Mouse (Mus musculus): ENCODE measurements around the gene Tmem210. TPM values are rescaled to one million over a fixed set of nuclear protein-coding genes. Genes with fewer than 3 reads are reported as not detected.
A peak's percentile ranks its signal among the peaks of the same experiment; 100 is the strongest.

Gene Tmem210
- total and polyA plus RNA-seq, 3 experiments = not detected

GRCm38 (mm10) chr2:25286314-25286713 lies 1.6 kb upstream of the Tmem210 start:
- Histone ChIP-seq H3K9ac (ENCODE audit: control insufficient read depth, low read depth, low read length, poor library complexity, severe bottlenecking) (no peak overlapping the region), H3K27me3 (ENCODE audit: control insufficient read depth in 1 of 2, insufficient read depth in 2 of 2, low read length in 2 of 2) (no peaks in the 10 kb centered on the region), H3K4me3 (ENCODE audit: control insufficient read depth in 1 of 2, insufficient read depth in 1 of 2, low read depth in 2 of 2, low read length in 2 of 2) (no peak overlapping the region), H3K36me3 (ENCODE audit: control insufficient read depth in 1 of 2, insufficient read depth in 2 of 2, low read length in 2 of 2) (peaks cover 0 to 11% of the 10 kb centered on the region in 2 experiments; a peak in 2 of 4 replicates), H3K27ac (ENCODE audit: control insufficient read depth, low read depth, low read length) (peak overlapping the region; percentile 50), H3K4me1 (ENCODE audit: control insufficient read depth in 1 of 2, insufficient read depth in 2 of 2, low read length in 2 of 2) (peaks cover 7 to 35% of the 10 kb centered on the region in 2 experiments), H3K9me3 (replicated peaks; ENCODE audit: insufficient read depth, low read length) (no peaks in the 10 kb centered on the region), H3K79me2 (ENCODE audit: control insufficient read depth, insufficient read depth, low read length, poor library complexity) (no peaks in the 10 kb centered on the region)
- peak; percentile 55 for DNase-seq (ENCODE audit: low read depth, low spot score)
- TF ChIP-seq MEF2A (IDR thresholded peaks at IDR 0.05; ENCODE audit: extremely low read depth, insufficient replicate concordance, low read depth, low read length, poor library complexity, severe bottlenecking) (no peak), SIN3A (IDR thresholded peaks at IDR 0.05; ENCODE audit: low read length) (peak; percentile 28; the same call in 1 of the 2 replicates), EP300 (IDR thresholded peaks at IDR 0.05; ENCODE audit: low read depth in 1 of 2, low read length in 2 of 2) (peak in 1 of 2 experiments; percentile 27; a peak in 1 of 4 replicates)

DNA sequence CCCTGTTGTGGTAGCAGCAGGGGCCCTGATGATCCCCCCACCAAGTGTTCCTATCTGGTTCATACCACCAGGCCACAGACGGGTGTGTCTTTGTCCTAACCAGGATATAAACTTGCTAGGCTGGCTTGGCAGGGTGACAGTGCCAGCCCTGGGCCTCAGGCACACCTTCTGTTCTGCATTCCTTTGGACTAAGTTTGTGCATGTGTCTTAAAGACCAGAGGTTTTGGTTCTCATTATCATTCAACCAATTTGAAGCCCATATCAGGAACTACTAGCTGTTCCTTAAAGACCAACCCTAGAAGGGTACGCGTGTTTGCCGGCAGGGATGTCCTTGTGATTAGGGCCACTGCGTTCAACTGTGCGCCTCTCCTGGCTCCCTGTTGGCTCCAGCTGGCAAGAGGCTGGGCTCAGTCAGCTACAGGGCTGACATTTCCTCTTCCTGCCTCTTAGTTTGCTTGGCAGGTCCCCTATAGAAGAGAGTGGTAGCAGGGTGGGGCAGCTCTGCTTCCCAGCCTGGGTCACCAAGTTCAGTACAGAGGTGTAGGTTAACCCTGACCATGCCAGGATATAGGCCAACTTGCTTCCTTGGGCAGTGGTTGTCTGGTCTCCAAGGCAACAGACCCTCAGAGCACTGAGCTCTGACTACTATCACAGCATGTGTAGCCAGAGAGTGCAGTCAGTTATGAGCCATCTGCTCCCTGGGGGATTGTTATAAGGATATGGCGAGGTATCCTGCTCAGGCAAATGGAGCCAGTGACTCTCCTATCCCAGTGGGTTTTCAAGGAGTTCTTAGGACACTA lies 908 bp upstream of the Tmem210 start:
- H3K27ac ChIP-seq (ENCODE audit: control insufficient read depth, low read depth, low read length) = peak overlapping the region; percentile 50
- no peak overlapping the region for H3K9ac ChIP-seq (ENCODE audit: control insufficient read depth, low read depth, low read length, poor library complexity, severe bottlenecking)
- H3K79me2 ChIP-seq (ENCODE audit: control insufficient read depth, insufficient read depth, low read length, poor library complexity) = no peaks in the 10 kb centered on the region
- no peaks in the 10 kb centered on the region for H3K9me3 ChIP-seq (replicated peaks; ENCODE audit: insufficient read depth, low read length)
- DNase-seq (ENCODE audit: low read depth, low spot score) = peak; percentile 77
- no peaks in the 10 kb centered on the region for H3K27me3 ChIP-seq (ENCODE audit: control insufficient read depth in 1 of 2, insufficient read depth in 2 of 2, low read length in 2 of 2)
- H3K4me1 ChIP-seq (ENCODE audit: control insufficient read depth in 1 of 2, insufficient read depth in 2 of 2, low read length in 2 of 2) = peaks cover 7 to 35% of the 10 kb centered on the region in 2 experiments
- peaks cover 0 to 11% of the 10 kb centered on the region in 2 experiments; a peak in 2 of 4 replicates for H3K36me3 ChIP-seq (ENCODE audit: control insufficient read depth in 1 of 2, insufficient read depth in 2 of 2, low read length in 2 of 2)
- TF ChIP-seq MYC (IDR thresholded peaks at IDR 0.05; ENCODE audit: low read depth, low read length) (0 out of 2 replicates have a peak, but pooled peaks have one; percentile 31), ZC3H11A (IDR thresholded peaks at IDR 0.05; ENCODE audit: low read depth, low read length) (no peak), ELF1 (IDR thresholded peaks at IDR 0.05; ENCODE audit: low read depth, low read length) (no peak), BHLHE40 (IDR thresholded peaks at IDR 0.05; ENCODE audit: borderline replicate concordance, low read depth, low read length) (peak; percentile 39; the same call in 1 of the 2 replicates), POLR2AphosphoS2 (IDR thresholded peaks at IDR 0.05; ENCODE audit: low read length) (peak; percentile 70), RAD21 (IDR thresholded peaks at IDR 0.05; ENCODE audit: low read depth, low read length) (no peak), SMC3 (IDR thresholded peaks at IDR 0.05; ENCODE audit: low read depth, low read length) (peak; percentile 23; the same call in 1 of the 2 replicates), TAL1 (IDR thresholded peaks at IDR 0.05; ENCODE audit: low read length) (peak; percentile 21; the same call in 1 of the 2 replicates), NELFE (IDR thresholded peaks at IDR 0.05; ENCODE audit: low read depth, low read length) (peak; percentile 40; the same call in 1 of the 2 replicates), MAX (IDR thresholded peaks at IDR 0.05; ENCODE audit: low read length) (peak; percentile 20; the same call in 1 of the 2 replicates), EP300 (IDR thresholded peaks at IDR 0.05; ENCODE audit: low read depth in 1 of 2, low read length in 2 of 2) (peak in 1 of 2 experiments; percentile 50; a peak in 2 of 4 replicates), TBP (IDR thresholded peaks at IDR 0.05; ENCODE audit: low read depth, low read length) (no peak), ETS1 (IDR thresholded peaks at IDR 0.05; ENCODE audit: low read depth, low read length) (0 out of 2 replicates have a peak, but pooled peaks have one; percentile 28), TCF12 (IDR thresholded peaks at IDR 0.05; ENCODE audit: low read depth, low read length) (0 out of 2 replicates have a peak, but pooled peaks have one; percentile 11)
- no peak overlapping the region for H3K4me3 ChIP-seq (ENCODE audit: control insufficient read depth in 1 of 2, insufficient read depth in 1 of 2, low read depth in 2 of 2, low read length in 2 of 2)

Data from MEL (cell line).